Mouse (Mus musculus) lung, embryonic 16.5 days (tissue): ENCODE data around the gene Ptpro. TPM values are rescaled to one million over a fixed set of nuclear protein-coding genes. Genes with fewer than 3 reads are reported as not detected.
A peak's percentile ranks its signal among the peaks of the same experiment; 100 is the strongest.

ENCODE experiments used
- ATAC-seq: fragments of 200-750 bp; cut with Nextera tagmentation; 2 replicates; pipeline ENCODE4 v1.8.0; 2017; ENCODE audit warnings: low read depth, mild to moderate bottlenecking, moderate library complexity
- H3K27ac ChIP-seq: fragments of 300-500 bp; sonication (generic); 2 replicates; pipeline ENCODE4 v1.5.1; 2014; ENCODE audit warnings: mild to moderate bottlenecking, control low read depth, low read length
- H3K27me3 ChIP-seq: fragments of 300-500 bp; sonication (generic); 2 replicates; pipeline ENCODE4 v1.6.1; 2014; ENCODE audit warnings: low read depth, low read length, mixed read lengths; ENCODE audit not compliant: control insufficient read depth, insufficient read depth
- H3K36me3 ChIP-seq: fragments of 300-500 bp; sonication (generic); 2 replicates; pipeline ENCODE4 v1.6.1; 2014; ENCODE audit warnings: low read length; ENCODE audit not compliant: control insufficient read depth, insufficient read depth
- H3K4me1 ChIP-seq: fragments of 300-500 bp; sonication (generic); replicated peaks from 2 replicates; pipeline ENCODE4 v1.6.1; 2014; ENCODE audit warnings: low read length, mixed read lengths; ENCODE audit not compliant: control insufficient read depth, insufficient read depth
- H3K4me2 ChIP-seq: fragments of 300-500 bp; sonication (generic); 2 replicates; pipeline ENCODE4 v1.6.1; 2014; ENCODE audit warnings: low read depth, low read length, control low read depth
- H3K4me3 ChIP-seq: fragments of 300-500 bp; sonication (generic); 2 replicates; pipeline ENCODE4 v1.5.1; 2014; ENCODE audit warnings: mild to moderate bottlenecking, low read length, control low read depth
- H3K9ac ChIP-seq: fragments of 300-500 bp; sonication (generic); 2 replicates; pipeline ENCODE4 v1.6.1; 2014; ENCODE audit warnings: low read length, control low read depth
- H3K9me3 ChIP-seq: fragments of 300-500 bp; sonication (generic); 2 replicates; pipeline ENCODE4 v1.6.1; 2016; ENCODE audit warnings: low read length; ENCODE audit not compliant: control insufficient read depth
- WGBS: fragments of 180-500 bp; shearing (Covaris S2); extraction: QIAGEN DNeasy Blood & Tissue Kit; methylation state at CpG from one replicate; pipeline ENCODE4 v1.1.7; 2014; 5-methylcytosine and 5-hydroxymethylcytosine counted together
- polyA plus RNA-seq: library from polyadenylated mRNA; unstranded; fragments of >200 nt; fragmentation: Nextera tagmentation; extraction: Ambion mirVana; gene quantifications from 2 replicates; pipeline ENCODE4 v1.2.1, GENCODE M21; 2015

The Ptpro gene
- polyA plus RNA-seq, 1 experiment from 2014 or later: 2.3 TPM

DNA sequence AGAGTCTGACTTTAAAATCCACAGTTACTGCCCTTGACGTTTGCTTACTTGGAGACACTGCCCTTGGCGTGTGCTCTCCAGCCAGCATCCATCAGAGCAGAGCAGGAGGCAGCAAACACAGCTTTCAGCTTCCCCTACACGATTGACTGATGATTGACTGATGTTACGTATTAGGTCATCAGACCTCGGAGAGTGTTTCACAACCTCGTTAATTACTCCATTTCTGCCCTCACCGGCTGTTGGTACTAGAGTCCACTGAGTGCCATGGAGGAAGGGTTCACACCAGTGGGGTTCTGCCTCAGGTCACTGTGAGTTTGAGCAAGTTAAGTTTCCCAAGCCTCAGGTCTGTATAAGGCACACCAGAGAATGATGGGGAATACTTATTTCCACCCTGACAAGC lies 143.0 kb downstream of the Ptpro start:
- Histone ChIP-seq H3K4me3 (no peak overlapping the region), H3K36me3 (no peaks in the 10 kb centered on the region), H3K4me2 (no peak overlapping the region), H3K9ac (no peak overlapping the region), H3K4me1 (no peaks in the 10 kb centered on the region), H3K9me3 (no peaks in the 10 kb centered on the region), H3K27ac (no peak overlapping the region), H3K27me3 (no peaks in the 10 kb centered on the region)
- no peak for ATAC-seq
- WGBS: 48% methylated on average over 7 of the region's 7 CpGs

DNA sequence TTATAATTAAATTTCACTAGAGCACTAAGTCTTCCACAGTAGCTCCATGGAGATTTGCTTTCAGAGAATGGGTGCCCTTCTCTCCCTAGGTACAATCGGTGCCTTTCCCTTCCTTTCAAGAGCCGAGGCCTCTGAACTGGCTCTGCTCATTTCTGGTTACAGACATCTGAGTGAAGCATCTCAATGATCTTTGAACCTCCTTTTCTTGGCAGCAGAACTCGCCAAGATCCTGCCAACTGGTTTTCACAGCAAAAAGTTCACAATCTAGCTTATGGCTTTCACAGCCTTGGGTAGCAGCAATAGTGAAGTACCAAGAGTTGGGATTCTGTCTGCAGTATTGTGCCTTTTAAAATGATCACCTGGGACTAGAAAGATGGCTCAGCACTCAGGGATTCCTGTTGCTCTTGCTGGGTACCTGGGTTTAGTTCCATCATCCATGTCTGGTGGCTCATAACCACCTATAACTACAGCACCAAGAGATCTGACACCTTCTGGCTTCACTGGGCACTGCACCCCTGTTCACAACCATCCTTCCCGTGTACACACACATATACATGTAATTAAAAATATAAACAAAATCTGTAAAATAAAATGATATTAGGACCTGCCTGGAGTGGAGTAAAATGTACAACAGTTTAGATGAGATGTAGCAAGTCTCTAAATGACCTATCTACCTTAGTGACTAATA lies 144.1 kb downstream of the Ptpro start:
- no peaks in the 10 kb centered on the region for H3K27me3 ChIP-seq
- no peak overlapping the region for H3K27ac ChIP-seq
- H3K4me2 ChIP-seq: no peak overlapping the region
- H3K4me1 ChIP-seq: no peaks in the 10 kb centered on the region
- no peak overlapping the region for H3K4me3 ChIP-seq
- 67% methylated on average over 4 of the region's 4 CpGs for WGBS
- no peak for ATAC-seq
- H3K9me3 ChIP-seq: no peaks in the 10 kb centered on the region
- no peaks in the 10 kb centered on the region for H3K36me3 ChIP-seq
- H3K9ac ChIP-seq: no peak overlapping the region

DNA sequence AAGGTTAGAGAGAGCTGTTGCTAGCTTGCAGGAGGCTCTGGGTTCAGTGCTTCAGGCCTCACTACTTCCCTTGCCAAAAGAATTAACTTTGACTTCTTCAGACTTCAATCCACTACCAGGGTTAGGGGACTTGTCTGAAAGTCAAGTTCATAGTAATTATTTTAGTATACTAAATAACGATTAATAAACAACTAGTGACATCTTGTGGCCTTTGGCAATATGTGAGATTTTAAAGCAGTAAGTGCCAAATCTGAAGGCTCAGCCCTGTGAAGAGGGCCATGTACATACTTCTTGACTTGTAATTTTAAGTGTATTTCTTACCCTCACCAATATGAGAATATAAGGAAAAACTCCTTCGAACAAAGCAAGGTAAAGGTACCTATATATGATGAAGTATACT lies 145.2 kb downstream of the Ptpro start:
- Histone ChIP-seq H3K27ac (no peak overlapping the region), H3K9me3 (no peaks in the 10 kb centered on the region), H3K4me1 (no peaks in the 10 kb centered on the region), H3K4me2 (no peak overlapping the region), H3K36me3 (no peaks in the 10 kb centered on the region), H3K4me3 (no peak overlapping the region), H3K9ac (no peak overlapping the region), H3K27me3 (no peaks in the 10 kb centered on the region)
- 73% methylated on average over 2 of the region's 2 CpGs for WGBS
- ATAC-seq: no peak

DNA sequence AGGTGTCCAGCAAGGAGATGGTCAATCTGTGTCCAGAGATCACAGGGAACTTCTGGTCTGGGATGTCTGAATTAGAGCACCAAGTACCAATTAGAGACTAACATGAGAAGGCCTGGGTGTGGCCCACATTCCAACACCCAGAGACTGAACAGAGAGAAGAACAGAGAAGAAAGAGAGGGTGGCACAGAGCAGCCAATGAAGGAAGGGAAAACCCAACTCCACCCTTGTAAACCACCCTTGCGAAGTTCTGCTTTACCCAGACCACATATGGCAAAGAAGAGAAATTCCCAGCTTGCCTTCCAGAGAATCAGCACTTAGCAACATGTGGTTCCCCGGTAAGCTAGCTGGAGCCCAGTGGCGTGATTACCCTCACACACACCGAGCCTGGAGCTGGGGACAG lies 152.1 kb downstream of the Ptpro start:
- no peaks in the 10 kb centered on the region for H3K9me3 ChIP-seq
- H3K9ac ChIP-seq: no peak overlapping the region
- H3K27me3 ChIP-seq: no peaks in the 10 kb centered on the region
- no peak overlapping the region for H3K4me3 ChIP-seq
- 89% methylated on average over 4 of the region's 4 CpGs for WGBS
- no peak for ATAC-seq
- H3K27ac ChIP-seq: no peak overlapping the region
- no peaks in the 10 kb centered on the region for H3K36me3 ChIP-seq
- no peaks in the 10 kb centered on the region for H3K4me1 ChIP-seq
- no peak overlapping the region for H3K4me2 ChIP-seq

DNA sequence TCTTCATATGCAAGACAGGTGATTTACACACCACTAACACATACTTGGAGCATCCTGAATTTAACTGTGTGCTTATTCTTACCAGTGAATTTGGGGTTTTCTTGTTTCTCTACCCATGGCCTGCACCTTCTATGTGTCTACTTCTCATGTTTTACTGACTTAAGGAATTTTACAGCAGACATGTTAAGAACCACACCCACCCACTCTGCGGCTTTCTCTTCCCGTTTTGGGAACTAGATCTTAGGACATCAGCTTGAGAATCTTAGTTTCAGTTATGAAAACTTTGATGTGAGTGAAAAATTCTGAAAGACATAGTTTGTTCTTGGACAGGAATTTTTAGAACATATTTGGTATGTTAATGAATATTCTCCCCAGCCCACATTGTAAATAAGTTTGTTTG lies 153.6 kb downstream of the Ptpro start:
- no peaks in the 10 kb centered on the region for H3K36me3 ChIP-seq
- no peaks in the 10 kb centered on the region for H3K4me1 ChIP-seq
- H3K9ac ChIP-seq: no peak overlapping the region
- H3K4me2 ChIP-seq: no peak overlapping the region
- no peak for ATAC-seq
- 77% methylated on average over 2 of the region's 2 CpGs for WGBS
- H3K27ac ChIP-seq: no peak overlapping the region
- no peaks in the 10 kb centered on the region for H3K27me3 ChIP-seq
- no peak overlapping the region for H3K4me3 ChIP-seq
- H3K9me3 ChIP-seq: no peaks in the 10 kb centered on the region

DNA sequence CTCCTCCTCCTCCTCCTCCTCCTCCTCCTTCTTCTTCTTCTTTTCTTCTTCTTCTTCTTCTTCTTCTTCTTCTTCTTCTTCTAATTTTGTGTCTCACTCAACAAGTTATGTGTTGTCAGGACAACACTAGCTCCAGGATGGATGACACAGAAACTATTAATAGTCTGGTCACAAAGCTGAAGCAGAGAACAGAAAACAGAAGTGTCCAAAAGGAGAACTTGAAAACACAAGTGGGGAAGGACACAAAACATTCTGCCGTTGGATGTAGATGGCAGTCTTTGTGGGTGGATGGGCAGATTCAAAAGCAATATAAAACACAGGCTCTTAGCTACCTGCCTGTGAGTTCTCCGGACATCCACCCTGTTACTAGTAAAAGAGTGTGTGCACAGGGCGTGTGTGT lies 158.4 kb downstream of the Ptpro start:
- no peak overlapping the region for H3K4me2 ChIP-seq
- H3K9me3 ChIP-seq: no peaks in the 10 kb centered on the region
- ATAC-seq: no peak
- no peak overlapping the region for H3K27ac ChIP-seq
- no peaks in the 10 kb centered on the region for H3K36me3 ChIP-seq
- H3K27me3 ChIP-seq: no peaks in the 10 kb centered on the region
- H3K4me1 ChIP-seq: no peaks in the 10 kb centered on the region
- H3K9ac ChIP-seq: no peak overlapping the region
- H3K4me3 ChIP-seq: no peak overlapping the region
- WGBS: 68% methylated on average over 3 of the region's 3 CpGs

DNA sequence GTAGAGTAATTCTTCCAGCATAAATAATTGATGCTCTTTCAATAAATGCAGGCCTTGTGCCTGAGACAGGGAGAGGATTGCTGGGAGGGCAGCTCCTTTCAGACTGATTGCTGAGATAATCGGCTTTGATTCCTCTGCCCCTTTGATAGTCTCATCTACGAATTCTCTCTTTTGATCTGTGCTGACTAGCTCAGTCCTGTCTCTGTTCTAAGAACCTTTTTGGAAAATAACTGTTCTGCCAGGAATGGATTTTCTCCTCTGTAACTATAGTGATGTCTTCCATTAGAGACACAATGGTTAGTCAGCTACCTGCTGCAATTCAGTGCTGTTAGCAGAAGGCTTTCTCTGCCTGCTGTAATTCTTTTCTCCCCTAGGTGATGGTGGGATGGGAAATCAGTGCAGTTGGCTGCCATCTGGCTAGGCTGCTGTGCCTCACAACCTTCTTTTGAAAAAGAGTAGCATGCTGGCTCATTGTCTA lies 159.8 kb downstream of the Ptpro start:
- Histone ChIP-seq H3K4me2 (no peak overlapping the region), H3K4me1 (no peaks in the 10 kb centered on the region), H3K36me3 (no peaks in the 10 kb centered on the region), H3K27me3 (no peaks in the 10 kb centered on the region), H3K27ac (no peak overlapping the region), H3K4me3 (no peak overlapping the region), H3K9ac (no peak overlapping the region), H3K9me3 (no peaks in the 10 kb centered on the region)
- ATAC-seq: no peak
- 73% methylated on average over 2 of the region's 2 CpGs for WGBS

DNA sequence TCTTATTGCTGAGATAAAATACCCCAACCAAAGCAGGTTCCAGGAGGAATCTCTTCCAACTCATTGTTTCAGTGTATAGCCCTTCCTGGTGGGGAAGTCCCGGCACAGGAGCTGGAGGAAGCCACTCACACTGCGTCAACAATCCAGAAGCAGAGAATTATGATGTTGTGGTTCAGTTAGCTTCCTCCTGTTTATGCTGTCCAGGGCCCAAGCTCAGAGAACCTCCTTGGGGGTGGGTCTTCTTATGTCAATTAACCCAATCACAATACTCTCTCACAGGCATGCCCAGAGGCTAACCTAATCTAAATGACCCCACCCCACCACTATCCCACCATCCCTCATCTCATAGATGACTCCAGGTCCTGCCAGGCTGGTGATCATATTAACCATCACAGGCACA lies 160.9 kb downstream of the Ptpro start:
- no peak for ATAC-seq
- H3K9ac ChIP-seq: no peak overlapping the region
- no peak overlapping the region for H3K4me3 ChIP-seq
- no peaks in the 10 kb centered on the region for H3K27me3 ChIP-seq
- 44% methylated on average over 2 of the region's 2 CpGs for WGBS
- H3K4me1 ChIP-seq: no peaks in the 10 kb centered on the region
- H3K36me3 ChIP-seq: no peaks in the 10 kb centered on the region
- no peak overlapping the region for H3K27ac ChIP-seq
- H3K9me3 ChIP-seq: no peaks in the 10 kb centered on the region
- no peak overlapping the region for H3K4me2 ChIP-seq

DNA sequence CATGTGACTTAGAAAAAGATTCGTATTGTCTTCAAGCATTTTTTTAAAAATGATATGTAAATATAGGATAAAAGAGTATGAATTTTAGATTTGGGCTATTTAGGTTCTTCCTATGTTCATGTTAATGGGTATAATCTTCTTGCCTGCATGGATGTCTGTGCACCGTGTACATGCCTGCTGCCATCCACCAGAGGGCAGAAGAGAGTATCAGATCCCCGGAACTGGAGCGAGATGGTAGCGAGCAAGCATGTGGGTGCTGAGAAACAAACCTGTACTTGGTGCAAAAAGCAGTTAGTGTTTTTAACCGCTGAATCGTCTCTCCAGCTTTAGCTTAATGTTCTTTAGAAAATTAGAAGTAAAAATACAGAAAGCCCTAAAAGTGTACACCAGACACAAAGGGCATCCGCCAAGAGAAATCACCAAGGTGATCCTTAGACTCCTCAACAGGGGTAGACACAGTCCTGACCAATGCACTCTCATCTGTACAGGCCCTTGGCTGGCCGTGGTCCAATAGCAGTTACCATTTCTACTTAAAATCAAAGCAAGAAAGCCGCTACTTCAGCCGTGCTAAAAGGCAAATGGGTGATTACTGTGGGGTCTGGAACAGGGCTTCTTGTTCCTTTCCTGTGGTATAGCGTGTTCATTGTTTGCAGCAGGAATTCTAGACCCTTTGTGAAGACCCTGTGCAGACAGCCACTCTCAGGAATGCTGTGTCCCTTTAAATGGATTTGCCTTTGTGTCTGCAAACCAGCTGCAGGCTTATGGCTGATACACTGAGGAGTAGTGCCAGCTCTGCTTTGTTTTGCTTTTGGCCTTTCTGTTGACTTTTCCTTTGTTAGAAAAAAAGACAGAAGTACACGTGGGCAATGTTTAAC lies 162.6 kb downstream of the Ptpro start:
- Histone ChIP-seq H3K4me2 (no peak overlapping the region), H3K27ac (no peak overlapping the region), H3K9me3 (no peaks in the 10 kb centered on the region), H3K4me3 (no peak overlapping the region), H3K36me3 (no peaks in the 10 kb centered on the region), H3K4me1 (no peaks in the 10 kb centered on the region), H3K9ac (no peak overlapping the region), H3K27me3 (no peaks in the 10 kb centered on the region)
- WGBS: 48% methylated on average over 13 of the region's 13 CpGs
- peak; percentile 72; the same call in 1 of the 2 replicates for ATAC-seq
